Mouse (Mus musculus) kidney, adult 2 months (tissue): ENCODE measurements around the gene Cmbl. TPM values are rescaled to one million over a fixed set of nuclear protein-coding genes. Genes with fewer than 3 reads are reported as not detected.

Source experiments
- DNase-seq: peaks from one replicate; pipeline ENCODE4 v3.0.0; 2021
- H3K27ac ChIP-seq: fragments of 200-500 bp; 2 replicates; pipeline ENCODE4 v1.5.1; 2012; ENCODE audit warnings: low read depth, low read length, control low read depth, inconsistent platforms; ENCODE audit not compliant: insufficient read depth
- H3K27me3 ChIP-seq: fragments of 200-500 bp; replicated peaks from 2 replicates; pipeline ENCODE4 v1.6.1; 2012; ENCODE audit warnings: mild to moderate bottlenecking, moderate library complexity, low read length, inconsistent platforms; ENCODE audit not compliant: control insufficient read depth, insufficient read depth
- H3K36me3 ChIP-seq: fragments of 200-500 bp; 2 replicates; pipeline ENCODE4 v1.6.1; 2012; ENCODE audit warnings: mild to moderate bottlenecking, moderate library complexity, low read length, inconsistent platforms; ENCODE audit not compliant: control insufficient read depth, insufficient read depth
- H3K4me1 ChIP-seq: fragments of 200-500 bp; 2 replicates; pipeline ENCODE4 v1.6.1; 2011; ENCODE audit warnings: low read length; ENCODE audit not compliant: control insufficient read depth, insufficient read depth
- H3K4me3 ChIP-seq: fragments of 200-500 bp; 2 replicates; pipeline ENCODE4 v1.5.1; 2011; ENCODE audit warnings: mild to moderate bottlenecking, low read depth, low read length, control low read depth; ENCODE audit not compliant: insufficient read depth
- CTCF ChIP-seq: fragments of 200-500 bp; conservative IDR thresholded peaks from 2 replicates; pipeline ENCODE4 v1.5.1; 2011; ENCODE audit warnings: low read depth, mild to moderate bottlenecking, control low read depth, low read length, moderate library complexity, mixed read lengths; ENCODE audit not compliant: insufficient read depth, insufficient read length
- POLR2A ChIP-seq: fragments of 200-500 bp; IDR thresholded peaks from one replicate; pipeline ENCODE4 v1.6.1; 2011; ENCODE audit warnings: low read depth, low read length, control low read depth
- WGBS: fragments of 180-500 bp; shearing (Covaris S2); methylation state at CpG from one replicate; pipeline ENCODE4 v1.1.7; 2018; 5-methylcytosine and 5-hydroxymethylcytosine counted together
- polyA plus RNA-seq: library from polyadenylated mRNA; depleted of rRNA; stranded (reverse); fragments of >200 nt; gene quantifications from 2 replicates; pipeline ENCODE4 v1.2.3, GENCODE M21; 2012; rRNA removed

Cmbl gene
- polyA plus RNA-seq, 1 experiment = 361 TPM

DNA sequence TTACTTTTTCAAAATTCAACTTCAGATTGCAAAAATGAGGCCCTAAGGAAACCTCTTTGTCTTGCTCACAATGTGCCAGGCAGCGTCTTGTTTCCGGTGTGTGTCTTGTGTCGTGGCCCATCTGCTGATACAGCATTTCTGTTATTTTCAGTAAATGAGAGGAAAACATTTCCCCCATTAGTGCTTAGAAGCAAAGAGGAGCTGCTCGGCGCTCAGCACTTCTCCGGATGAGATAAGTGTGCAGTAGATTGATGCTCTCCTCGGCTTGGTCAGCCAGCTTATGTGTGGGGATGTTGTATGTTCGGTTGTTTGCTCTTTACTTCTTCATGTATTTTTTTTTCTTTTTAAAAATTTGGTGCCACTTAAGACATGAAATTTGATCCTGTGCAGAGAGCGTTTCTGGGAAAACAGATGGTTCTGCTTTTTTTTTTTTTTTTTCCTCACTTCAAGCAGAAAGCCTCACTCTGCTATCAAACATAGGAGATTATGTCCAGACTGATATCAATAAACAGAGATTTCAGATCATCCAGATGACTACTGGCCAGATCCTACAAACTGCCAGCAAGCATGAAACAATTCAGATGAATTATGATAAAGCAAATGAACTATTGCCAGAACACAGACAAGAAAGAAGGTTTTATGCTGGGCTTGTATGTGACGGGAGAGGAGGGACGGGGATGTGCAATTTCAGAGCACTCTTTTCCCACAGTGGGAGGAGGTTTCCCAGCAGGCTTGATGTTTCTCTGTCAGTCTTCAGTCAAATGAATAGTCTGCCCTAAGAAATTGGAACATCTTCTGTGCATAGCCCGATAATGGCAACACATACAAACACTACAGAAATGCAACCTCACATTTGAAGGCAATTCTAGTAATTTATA lies 62.3 kb downstream of the Cmbl start:
- 55% methylated on average over 12 of the region's 12 CpGs for WGBS
- Histone ChIP-seq H3K4me1 (no peaks in the 10 kb centered on the region), H3K36me3 (no peaks in the 10 kb centered on the region), H3K4me3 (no peak overlapping the region), H3K27ac (no peak overlapping the region), H3K27me3 (no peaks in the 10 kb centered on the region)
- DNase-seq = no peak
- TF ChIP-seq POLR2A (no peak), CTCF (no peak)

DNA sequence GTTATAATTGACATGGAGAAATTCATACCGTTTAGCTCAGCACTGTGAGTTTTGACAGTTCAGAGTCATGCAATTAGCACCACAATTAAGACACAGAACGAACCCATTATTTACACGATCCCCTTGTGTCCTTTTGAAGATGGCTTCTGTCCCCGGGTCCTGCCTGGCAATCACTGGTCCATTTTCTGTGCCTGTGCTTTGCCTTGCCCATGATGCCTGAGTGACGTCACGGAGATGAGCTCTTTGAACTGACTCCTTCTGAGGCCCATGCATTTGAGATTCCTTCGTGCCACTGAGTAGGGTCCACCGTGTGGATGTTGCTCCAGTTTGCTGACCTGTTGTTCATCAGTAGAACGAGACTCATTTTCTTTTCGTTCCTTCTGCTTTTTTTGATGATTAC lies 63.0 kb downstream of the Cmbl start:
- H3K27me3 ChIP-seq = no peaks in the 10 kb centered on the region
- 79% methylated on average over 10 of the region's 10 CpGs for WGBS
- H3K27ac ChIP-seq = no peak overlapping the region
- no peak overlapping the region for H3K4me3 ChIP-seq
- no peak for DNase-seq
- H3K36me3 ChIP-seq = no peaks in the 10 kb centered on the region
- TF ChIP-seq POLR2A = no peak
- no peak for TF ChIP-seq CTCF
- H3K4me1 ChIP-seq = no peaks in the 10 kb centered on the region

DNA sequence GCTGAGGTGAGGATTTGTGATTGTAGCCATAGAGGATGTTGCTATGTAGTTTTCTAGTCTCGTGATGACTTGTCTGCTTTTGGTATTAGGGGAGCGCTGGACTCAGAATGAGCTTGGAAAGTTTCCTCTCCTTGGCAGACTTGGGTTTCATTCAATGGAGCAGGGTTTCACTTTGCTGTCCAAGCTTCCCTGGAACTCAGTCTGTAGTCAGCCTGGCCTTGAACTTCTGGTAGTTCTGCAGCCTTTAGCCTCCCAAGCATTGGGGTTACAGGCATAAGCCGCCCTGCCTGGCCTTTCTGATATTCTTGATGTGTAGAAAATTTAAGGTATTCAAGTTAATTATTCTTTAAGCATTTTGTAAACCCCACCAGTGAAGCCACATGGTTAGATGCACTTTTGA lies 64.4 kb downstream of the Cmbl start:
- H3K36me3 ChIP-seq = no peaks in the 10 kb centered on the region
- no peak overlapping the region for H3K27ac ChIP-seq
- no peaks in the 10 kb centered on the region for H3K4me1 ChIP-seq
- no peak overlapping the region for H3K4me3 ChIP-seq
- DNase-seq = no peak
- 87% methylated on average over 3 of the region's 3 CpGs for WGBS
- H3K27me3 ChIP-seq = no peaks in the 10 kb centered on the region
- TF ChIP-seq CTCF (no peak), POLR2A (no peak)

DNA sequence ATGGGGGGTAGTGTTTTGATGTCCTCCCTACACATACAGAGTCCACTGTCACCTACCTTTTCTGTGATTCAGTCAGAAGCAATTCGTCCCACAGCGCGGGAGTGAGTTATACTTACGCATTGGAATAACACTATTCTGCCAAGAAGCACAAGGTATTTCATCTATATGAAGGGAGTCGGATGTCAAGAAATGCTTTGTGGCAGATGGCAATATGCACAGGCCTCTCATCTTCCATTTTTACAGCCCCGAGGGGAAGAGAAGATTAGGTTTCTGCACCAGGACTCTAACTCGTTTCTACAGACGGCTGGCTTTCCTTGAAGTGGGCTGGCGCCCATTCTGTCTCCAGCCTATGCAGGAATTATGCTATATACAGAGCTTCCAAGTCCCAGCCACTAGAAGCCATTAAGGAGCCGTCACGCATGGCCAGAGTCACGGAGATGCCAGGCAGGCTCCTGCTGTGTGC lies 66.2 kb downstream of the Cmbl start:
- no peak overlapping the region for H3K27ac ChIP-seq
- TF ChIP-seq CTCF (no peak), POLR2A (no peak)
- DNase-seq = no peak
- no peaks in the 10 kb centered on the region for H3K27me3 ChIP-seq
- no peak overlapping the region for H3K4me3 ChIP-seq
- WGBS = 50% methylated on average over 12 of the region's 12 CpGs
- no peaks in the 10 kb centered on the region for H3K4me1 ChIP-seq
- H3K36me3 ChIP-seq = no peaks in the 10 kb centered on the region

DNA sequence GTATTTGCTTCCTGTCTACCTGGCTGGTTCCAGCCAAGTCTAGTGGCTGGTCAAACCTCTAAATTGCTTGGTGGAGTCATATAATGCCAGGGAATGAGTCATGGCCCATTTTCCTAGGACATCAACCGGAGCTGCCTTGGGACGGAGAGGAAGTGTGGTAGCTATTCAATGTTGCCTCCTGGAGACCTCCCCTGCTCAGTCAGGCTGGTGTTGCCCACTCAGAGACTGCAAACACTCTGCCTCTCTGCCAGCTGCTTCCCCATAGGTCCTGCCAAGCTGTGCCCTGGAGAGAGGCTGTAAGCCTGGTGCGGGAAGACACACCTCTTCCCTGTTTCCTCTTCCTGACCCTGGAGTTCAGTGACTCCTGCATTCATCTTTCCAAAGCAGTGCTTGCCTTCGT lies 67.3 kb downstream of the Cmbl start:
- TF ChIP-seq POLR2A (no peak), CTCF (no peak)
- no peak overlapping the region for H3K27ac ChIP-seq
- H3K4me3 ChIP-seq = no peak overlapping the region
- H3K36me3 ChIP-seq = no peaks in the 10 kb centered on the region
- 56% methylated on average over 4 of the region's 4 CpGs for WGBS
- no peaks in the 10 kb centered on the region for H3K27me3 ChIP-seq
- no peaks in the 10 kb centered on the region for H3K4me1 ChIP-seq
- DNase-seq = no peak

DNA sequence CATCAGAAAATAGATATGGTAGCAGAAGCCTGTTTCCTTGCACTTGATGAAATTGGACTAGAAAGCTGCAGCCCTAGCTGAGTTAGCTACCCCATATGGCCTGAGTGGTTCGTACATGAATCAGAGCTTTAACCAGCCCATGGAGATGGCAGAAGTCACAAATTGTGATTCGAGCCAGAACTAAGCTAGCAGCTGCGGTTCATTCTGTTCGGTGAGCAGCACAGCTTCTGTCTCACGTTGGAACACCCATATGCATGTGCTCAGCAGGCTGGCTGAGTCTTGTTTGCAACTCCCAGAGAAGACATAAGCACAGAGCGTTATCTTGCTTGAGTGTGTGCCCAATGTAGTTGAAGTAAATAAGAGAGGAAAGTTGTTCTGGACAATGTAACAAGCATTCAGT lies 69.4 kb downstream of the Cmbl start:
- Histone ChIP-seq H3K27ac (no peak overlapping the region), H3K27me3 (no peaks in the 10 kb centered on the region), H3K36me3 (no peaks in the 10 kb centered on the region), H3K4me1 (no peaks in the 10 kb centered on the region), H3K4me3 (no peak overlapping the region)
- no peak for TF ChIP-seq POLR2A
- TF ChIP-seq CTCF = no peak
- no peak for DNase-seq
- 87% methylated on average over 6 of the region's 6 CpGs for WGBS

DNA sequence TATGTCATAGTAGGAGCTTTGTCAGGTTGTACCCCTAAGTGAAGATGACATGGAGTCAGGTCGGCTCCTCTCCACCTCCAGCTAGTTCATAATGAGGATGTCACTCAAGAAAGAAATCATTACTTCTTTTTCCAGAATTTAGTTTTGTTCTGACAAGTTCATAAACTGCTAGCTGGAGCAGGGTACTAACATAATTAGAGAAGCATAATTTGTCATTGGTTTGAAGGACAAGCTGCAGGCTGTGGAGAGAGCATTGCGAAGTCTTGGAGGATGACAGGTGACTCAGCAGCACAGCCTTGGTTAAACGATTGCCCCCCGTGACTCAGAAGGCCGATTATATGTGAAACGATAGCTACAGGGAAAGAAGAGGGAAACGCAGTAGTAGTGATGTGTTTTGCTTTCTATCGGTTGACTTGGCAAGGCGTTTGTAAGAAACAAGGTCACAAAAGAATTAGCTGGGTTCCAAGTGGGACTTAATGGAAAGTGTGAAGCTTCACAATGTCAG lies 71.0 kb downstream of the Cmbl start:
- Histone ChIP-seq H3K36me3 (no peaks in the 10 kb centered on the region), H3K4me1 (no peaks in the 10 kb centered on the region), H3K27ac (no peak overlapping the region), H3K27me3 (no peaks in the 10 kb centered on the region), H3K4me3 (no peak overlapping the region)
- TF ChIP-seq POLR2A = no peak
- TF ChIP-seq CTCF = no peak
- 50% methylated on average over 9 of the region's 9 CpGs for WGBS
- no peak for DNase-seq

Other genes with a start within 250 kb of the Cmbl start
- 21.8 and 26.9 TPM in 2 replicates for gene Ankrd33b, start 197.7 kb upstream of the Cmbl start, polyA plus RNA-seq
- 5.6 and 6.9 TPM in 2 replicates for gene Ropn1l, start 111.7 kb upstream of the Cmbl start, polyA plus RNA-seq
- gene March6, start 34.3 kb upstream of the Cmbl start, polyA plus RNA-seq = 36.1 and 46.6 TPM in 2 replicates
- 87.3 and 102 TPM in 2 replicates for gene Cct5, start 36.4 kb downstream of the Cmbl start, polyA plus RNA-seq
- 10.8 and 13.6 TPM in 2 replicates for gene Fam173b, start 36.5 kb downstream of the Cmbl start, polyA plus RNA-seq